Mouse (Mus musculus): ENCODE data around the gene Dolk. TPM values are rescaled to one million over a fixed set of nuclear protein-coding genes. Genes with fewer than 3 reads are reported as not detected.

Gene Dolk
- polyA plus RNA-seq, 1 experiment from 2014 or later: 21.5 TPM

GRCm38 (mm10) chr2:30259131-30260064, 26.7 kb downstream of the Dolk start:
- peak overlapping the region; percentile 13; the same call in 1 of the 2 replicates for H3K27ac ChIP-seq (replicated peaks; ENCODE audit: low read depth, low read length)
- ATAC-seq (replicated peaks; ENCODE audit: insufficient number of reproducible peaks, low FRiP score, low TSS enrichment, low read depth): no peak
- DNase-seq (ENCODE audit: low spot score): no peak
- no peaks in the 10 kb centered on the region for H3K27me3 ChIP-seq (ENCODE audit: control insufficient read depth, insufficient read depth, low read length)
- no peak overlapping the region for H3K4me3 ChIP-seq (ENCODE audit: low read depth, low read length)
- peaks cover 15% of the 10 kb centered on the region for H3K36me3 ChIP-seq (replicated peaks; ENCODE audit: control insufficient read depth, insufficient read depth, low read depth, low read length)
- no peaks in the 10 kb centered on the region for H3K4me1 ChIP-seq (ENCODE audit: control insufficient read depth, insufficient read depth, low read length)
- H3K9ac ChIP-seq (replicated peaks; ENCODE audit: low read length): no peak overlapping the region
- no peaks in the 10 kb centered on the region for H3K9me3 ChIP-seq (replicated peaks; ENCODE audit: control insufficient read depth, low read length)
- no peak overlapping the region for H3K4me2 ChIP-seq (ENCODE audit: low read depth, low read length)
- 94% methylated on average over 15 of the region's 15 CpGs for WGBS

GRCm38 (mm10) chr2:30258600-30258999, 27.5 kb downstream of the Dolk start:
- DNase-seq (ENCODE audit: low spot score): no peak
- Histone ChIP-seq H3K27me3 (ENCODE audit: control insufficient read depth, insufficient read depth, low read length) (no peaks in the 10 kb centered on the region), H3K27ac (replicated peaks; ENCODE audit: low read depth, low read length) (peak overlapping the region; percentile 13; the same call in 1 of the 2 replicates), H3K9me3 (replicated peaks; ENCODE audit: control insufficient read depth, low read length) (no peaks in the 10 kb centered on the region), H3K4me1 (ENCODE audit: control insufficient read depth, insufficient read depth, low read length) (no peaks in the 10 kb centered on the region), H3K4me3 (ENCODE audit: low read depth, low read length) (no peak overlapping the region), H3K36me3 (replicated peaks; ENCODE audit: control insufficient read depth, insufficient read depth, low read depth, low read length) (peaks cover 15% of the 10 kb centered on the region), H3K9ac (replicated peaks; ENCODE audit: low read length) (no peak overlapping the region), H3K4me2 (ENCODE audit: low read depth, low read length) (no peak overlapping the region)
- 84% methylated on average over 4 of the region's 4 CpGs for WGBS
- ATAC-seq (replicated peaks; ENCODE audit: insufficient number of reproducible peaks, low FRiP score, low TSS enrichment, low read depth): 0 out of 2 replicates have a peak, but pooled peaks have one; percentile 26

- Histone ChIP-seq H3K9ac (replicated peaks; ENCODE audit: low read length) (no peak overlapping the region), H3K4me1 (ENCODE audit: control insufficient read depth, insufficient read depth, low read length) (no peaks in the 10 kb centered on the region), H3K4me3 (ENCODE audit: low read depth, low read length) (no peak overlapping the region), H3K27ac (replicated peaks; ENCODE audit: low read depth, low read length) (no peak overlapping the region), H3K9me3 (replicated peaks; ENCODE audit: control insufficient read depth, low read length) (no peaks in the 10 kb centered on the region), H3K27me3 (ENCODE audit: control insufficient read depth, insufficient read depth, low read length) (no peaks in the 10 kb centered on the region), H3K4me2 (ENCODE audit: low read depth, low read length) (no peak overlapping the region), H3K36me3 (replicated peaks; ENCODE audit: control insufficient read depth, insufficient read depth, low read depth, low read length) (peaks cover 15% of the 10 kb centered on the region)
- WGBS: 84% methylated on average over 7 of the region's 7 CpGs
- DNase-seq (ENCODE audit: low spot score) (no peak), ATAC-seq (replicated peaks; ENCODE audit: insufficient number of reproducible peaks, low FRiP score, low TSS enrichment, low read depth) (no peak)
Measured at GRCm38 (mm10) chr2:30257699-30258460, 28.3 kb downstream of the Dolk start.

GRCm38 (mm10) chr2:30256616-30257350, 29.4 kb downstream of the Dolk start:
- Histone ChIP-seq H3K4me1 (ENCODE audit: control insufficient read depth, insufficient read depth, low read length) (no peaks in the 10 kb centered on the region), H3K27me3 (ENCODE audit: control insufficient read depth, insufficient read depth, low read length) (no peaks in the 10 kb centered on the region), H3K4me3 (ENCODE audit: low read depth, low read length) (no peak overlapping the region), H3K4me2 (ENCODE audit: low read depth, low read length) (no peak overlapping the region), H3K27ac (replicated peaks; ENCODE audit: low read depth, low read length) (no peak overlapping the region), H3K36me3 (replicated peaks; ENCODE audit: control insufficient read depth, insufficient read depth, low read depth, low read length) (peaks cover 15% of the 10 kb centered on the region), H3K9ac (replicated peaks; ENCODE audit: low read length) (no peak overlapping the region), H3K9me3 (replicated peaks; ENCODE audit: control insufficient read depth, low read length) (no peaks in the 10 kb centered on the region)
- ATAC-seq (replicated peaks; ENCODE audit: insufficient number of reproducible peaks, low FRiP score, low TSS enrichment, low read depth) (no peak), DNase-seq (ENCODE audit: low spot score) (no peak)
- WGBS: 96% methylated on average over 30 of the region's 30 CpGs

GRCm38 (mm10) chr2:30255631-30256395, 30.3 kb downstream of the Dolk start:
- H3K36me3 ChIP-seq (replicated peaks; ENCODE audit: control insufficient read depth, insufficient read depth, low read depth, low read length): peaks cover 15% of the 10 kb centered on the region
- no peak overlapping the region for H3K4me3 ChIP-seq (ENCODE audit: low read depth, low read length)
- no peaks in the 10 kb centered on the region for H3K9me3 ChIP-seq (replicated peaks; ENCODE audit: control insufficient read depth, low read length)
- DNase-seq (ENCODE audit: low spot score): no peak
- no peak for ATAC-seq (replicated peaks; ENCODE audit: insufficient number of reproducible peaks, low FRiP score, low TSS enrichment, low read depth)
- no peaks in the 10 kb centered on the region for H3K27me3 ChIP-seq (ENCODE audit: control insufficient read depth, insufficient read depth, low read length)
- no peak overlapping the region for H3K27ac ChIP-seq (replicated peaks; ENCODE audit: low read depth, low read length)
- H3K9ac ChIP-seq (replicated peaks; ENCODE audit: low read length): no peak overlapping the region
- H3K4me2 ChIP-seq (ENCODE audit: low read depth, low read length): no peak overlapping the region
- WGBS: 97% methylated on average over 42 of the region's 42 CpGs
- no peaks in the 10 kb centered on the region for H3K4me1 ChIP-seq (ENCODE audit: control insufficient read depth, insufficient read depth, low read length)

- Histone ChIP-seq H3K4me3 (ENCODE audit: low read depth, low read length) (no peak overlapping the region), H3K4me1 (ENCODE audit: control insufficient read depth, insufficient read depth, low read length) (no peaks in the 10 kb centered on the region), H3K9ac (replicated peaks; ENCODE audit: low read length) (no peak overlapping the region), H3K27me3 (ENCODE audit: control insufficient read depth, insufficient read depth, low read length) (no peaks in the 10 kb centered on the region), H3K9me3 (replicated peaks; ENCODE audit: control insufficient read depth, low read length) (no peaks in the 10 kb centered on the region), H3K4me2 (ENCODE audit: low read depth, low read length) (no peak overlapping the region), H3K27ac (replicated peaks; ENCODE audit: low read depth, low read length) (no peak overlapping the region), H3K36me3 (replicated peaks; ENCODE audit: control insufficient read depth, insufficient read depth, low read depth, low read length) (peaks cover 15% of the 10 kb centered on the region)
- 84% methylated on average over 5 of the region's 5 CpGs for WGBS
- ATAC-seq (replicated peaks; ENCODE audit: insufficient number of reproducible peaks, low FRiP score, low TSS enrichment, low read depth) (no peak), DNase-seq (ENCODE audit: low spot score) (no peak)
Measured at GRCm38 (mm10) chr2:30253809-30254208, 32.3 kb downstream of the Dolk start.

GRCm38 (mm10) chr2:30252521-30252920, 33.6 kb downstream of the Dolk start:
- no peak overlapping the region for H3K4me2 ChIP-seq (ENCODE audit: low read depth, low read length)
- no peak overlapping the region for H3K27ac ChIP-seq (replicated peaks; ENCODE audit: low read depth, low read length)
- no peaks in the 10 kb centered on the region for H3K27me3 ChIP-seq (ENCODE audit: control insufficient read depth, insufficient read depth, low read length)
- WGBS: 84% methylated on average over 3 of the region's 3 CpGs
- DNase-seq (ENCODE audit: low spot score) (no peak), ATAC-seq (replicated peaks; ENCODE audit: insufficient number of reproducible peaks, low FRiP score, low TSS enrichment, low read depth) (no peak)
- H3K36me3 ChIP-seq (replicated peaks; ENCODE audit: control insufficient read depth, insufficient read depth, low read depth, low read length): peaks cover 12% of the 10 kb centered on the region
- no peaks in the 10 kb centered on the region for H3K9me3 ChIP-seq (replicated peaks; ENCODE audit: control insufficient read depth, low read length)
- H3K4me1 ChIP-seq (ENCODE audit: control insufficient read depth, insufficient read depth, low read length): no peaks in the 10 kb centered on the region
- no peak overlapping the region for H3K4me3 ChIP-seq (ENCODE audit: low read depth, low read length)
- no peak overlapping the region for H3K9ac ChIP-seq (replicated peaks; ENCODE audit: low read length)

Measured in embryonic facial prominence, embryonic 11.5 days (tissue).